Mouse (Mus musculus): ENCODE data around the gene Olfr1347. TPM values are rescaled to one million over a fixed set of nuclear protein-coding genes. Genes with fewer than 3 reads are reported as not detected.
"Not testable (repeated sequence)": the region's sequence is repeated elsewhere in the genome, so short reads cannot be mapped to it uniquely, and the experiment has no call there.

The Olfr1347 gene
- total RNA-seq (2021), result not detected

- no peak for DNase-seq (ENCODE audit: low spot score in 2 of 2)
- intact Hi-C loops (cut with DNase I), result no loop called here
Observed at GRCm38 (mm10) chr7:6499655-6500054, at the start of gene Olfr1347. Gene Olfr1347 (minus strand): TSS chr7:6499755.

GRCm38 (mm10) chr7:6526141-6526540 lies 26.6 kb upstream of the Olfr1347 start:
- intact Hi-C loops (cut with DNase I), result no loop called here
- DNase-seq (ENCODE audit: low spot score in 2 of 2), result no peak

GRCm38 (mm10) chr7:6525001-6525400 lies 25.4 kb upstream of the Olfr1347 start:
- no peak for DNase-seq (ENCODE audit: low spot score in 2 of 2)
- intact Hi-C loops (cut with DNase I), result no loop called here

DNA sequence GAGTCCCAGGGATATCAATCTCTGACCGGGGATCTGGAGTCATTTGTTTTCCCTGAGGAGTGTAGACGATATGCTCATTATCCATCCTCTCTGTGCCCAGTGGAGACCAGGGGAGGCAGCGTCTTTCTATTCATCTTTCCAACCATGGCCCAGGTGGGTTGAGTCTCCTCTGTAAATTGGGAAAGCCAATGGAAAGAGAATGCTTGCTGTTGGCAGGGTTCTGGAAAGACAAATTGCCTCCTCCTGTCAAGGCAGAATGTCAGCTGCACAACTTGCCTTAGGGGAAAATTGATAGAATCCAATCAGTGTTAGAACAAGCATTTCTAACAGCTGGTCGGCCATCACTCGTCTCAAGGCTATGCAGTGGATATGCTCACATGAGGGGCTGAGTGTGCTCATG lies 23.3 kb upstream of the Olfr1347 start, which contains the start of gene Olfr1349:
TSS of gene Olfr1349 (minus strand) at position 101 of the 400 bp plus-strand sequence.
- DNase-seq (ENCODE audit: low spot score in 2 of 2), result no peak
- intact Hi-C loops (cut with DNase I), result no loop called here

DNA sequence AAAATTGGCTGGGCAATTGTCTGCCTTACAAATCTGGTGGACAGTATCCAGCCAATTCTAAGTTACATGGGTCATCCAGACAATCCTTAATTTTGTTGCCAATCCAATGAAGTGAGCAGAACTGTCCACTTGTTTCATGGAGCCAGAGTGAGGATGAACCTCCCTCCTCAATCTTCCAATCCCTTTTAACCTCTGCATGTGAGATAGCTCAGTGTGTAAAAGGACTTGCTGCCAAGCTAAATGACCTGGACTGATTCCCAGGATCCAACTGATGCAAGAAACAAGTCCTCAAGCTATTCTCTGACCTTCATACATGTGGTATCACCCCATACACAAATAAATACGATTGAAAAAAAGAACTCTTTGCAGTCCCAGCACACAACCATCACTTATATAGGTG lies 22.1 kb upstream of the Olfr1347 start:
- no peak for DNase-seq (ENCODE audit: low spot score in 2 of 2)

DNA sequence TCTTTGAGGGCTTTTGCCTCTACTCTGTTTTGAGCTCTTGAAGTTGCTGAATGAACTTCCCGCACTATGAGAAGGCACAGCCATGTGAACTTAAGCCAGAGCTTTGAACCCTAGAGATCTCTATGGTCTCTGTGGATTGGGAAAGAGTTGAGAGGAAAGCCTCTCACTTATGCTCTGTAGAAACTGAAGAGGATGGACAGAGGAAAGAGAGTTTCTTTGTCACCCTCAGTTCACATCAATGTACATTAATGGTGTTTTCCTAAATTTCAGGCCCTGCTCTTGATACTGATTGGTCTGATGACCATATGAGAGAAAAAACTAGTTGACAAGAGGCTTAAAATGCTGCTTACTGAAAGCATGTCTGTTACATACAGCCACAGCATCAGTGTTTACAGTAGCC lies 9.1 kb upstream of the Olfr1347 start, which contains the start of gene Olfr1348:
TSS of gene Olfr1348 (minus strand) at position 101 of the 400 bp plus-strand sequence.
- intact Hi-C loops (cut with DNase I), result no loop called here
- DNase-seq (ENCODE audit: low spot score in 2 of 2), result no peak

More for the DNA sequence above, 22.1 kb upstream of the Olfr1347 start:
- intact Hi-C loops (cut with DNase I), result no loop called here

- intact Hi-C loops (cut with DNase I), result no loop called here
- DNase-seq (ENCODE audit: low spot score in 2 of 2), result no peak
Observed at GRCm38 (mm10) chr7:6486841-6487240, 12.7 kb downstream of the Olfr1347 start, which contains the start of gene Olfr5. Gene Olfr5 (minus strand): TSS chr7:6486941.

- intact Hi-C loops (cut with DNase I); DNase-seq (ENCODE audit: low spot score in 2 of 2): not testable (repeated sequence)
Observed at GRCm38 (mm10) chr7:6477633-6478032, 21.9 kb downstream of the Olfr1347 start.

GRCm38 (mm10) chr7:6466951-6467350 lies 32.6 kb downstream of the Olfr1347 start, which contains the start of gene Olfr1346:
Gene Olfr1346 (plus strand): TSS chr7:6467101.
- intact Hi-C loops (cut with DNase I), result no loop called here

GRCm38 (mm10) chr7:6456399-6456798 lies 43.2 kb downstream of the Olfr1347 start:
- intact Hi-C loops (cut with DNase I), result no loop called here

More at GRCm38 (mm10) chr7:6466951-6467350, 32.6 kb downstream of the Olfr1347 start, which contains the start of gene Olfr1346:
- no peak for DNase-seq (ENCODE audit: low spot score in 2 of 2)

GRCm38 (mm10) chr7:6455868-6456267 lies 43.7 kb downstream of the Olfr1347 start, which contains the start of gene Olfr1336:
Gene Olfr1336 (plus strand): TSS chr7:6456168.
- no peak for DNase-seq (ENCODE audit: low spot score in 2 of 2)
- intact Hi-C loops (cut with DNase I), result no loop called here

More at GRCm38 (mm10) chr7:6456399-6456798, 43.2 kb downstream of the Olfr1347 start:
- DNase-seq (ENCODE audit: low spot score in 2 of 2), result no peak

DNA sequence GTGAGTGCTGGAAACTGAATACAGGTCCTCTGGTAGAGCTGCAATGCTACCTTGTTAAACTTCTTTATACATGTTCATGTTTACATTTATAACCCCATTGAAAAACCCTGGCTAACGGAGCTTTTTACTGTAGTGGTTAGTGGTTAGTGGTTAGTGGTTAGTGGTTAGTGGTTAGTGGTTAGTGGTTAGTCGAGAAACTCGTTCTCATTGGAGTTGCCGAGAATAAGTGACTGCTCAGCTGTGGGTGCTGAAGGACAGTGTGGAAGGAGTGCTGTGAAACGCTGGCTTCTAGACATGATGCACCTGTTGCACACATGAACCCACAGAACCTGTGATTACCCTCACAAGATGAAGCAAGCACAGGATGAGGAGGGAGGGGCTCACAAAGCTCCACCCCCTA lies 51.8 kb downstream of the Olfr1347 start:
- intact Hi-C loops (cut with DNase I), result no loop called here
- no peak for DNase-seq (ENCODE audit: low spot score in 2 of 2)

- no peak for DNase-seq (ENCODE audit: low spot score in 2 of 2)
- intact Hi-C loops (cut with DNase I), result no loop called here
Observed at GRCm38 (mm10) chr7:6441173-6441572, 58.4 kb downstream of the Olfr1347 start.

DNA sequence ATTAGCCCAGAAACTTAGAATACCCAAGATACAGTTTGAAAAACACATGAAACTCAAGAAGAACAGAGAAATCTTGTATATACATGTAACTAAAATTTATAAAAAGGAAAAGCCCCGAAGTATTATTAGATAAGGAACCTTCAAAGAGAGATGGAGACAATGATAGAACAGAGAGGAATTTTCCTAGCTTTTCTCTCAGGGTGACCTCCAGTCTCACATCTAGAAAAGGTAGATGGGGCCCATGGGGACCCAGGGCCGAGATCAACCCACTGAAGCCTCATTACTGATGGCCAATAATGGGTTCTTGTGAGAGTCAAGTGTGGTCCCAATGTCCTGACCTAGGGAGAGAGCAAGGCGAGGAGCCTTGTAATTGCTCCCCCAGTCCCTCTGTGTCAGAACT lies 61.2 kb downstream of the Olfr1347 start, which contains the start of gene Olfr1344:
TSS of gene Olfr1344 (plus strand) at position 301 of the 400 bp plus-strand sequence.
- intact Hi-C loops (cut with DNase I), result loop anchor here (5.0 kb wide), 1 partner anchor 479 kb away; no protein-coding TSS in a partner anchor
- DNase-seq (ENCODE audit: low spot score in 2 of 2), result no peak

Other genes starting within 250 kb of the Olfr1347 start
- gene Epp13, start 247.0 kb downstream of the Olfr1347 start, total RNA-seq (2021), result not detected
- gene Zfp667, start 213.2 kb downstream of the Olfr1347 start, total RNA-seq (2021), result 10 to 100 TPM; 10.4 to 11.1 TPM
- gene Zfp583, start 168.5 kb downstream of the Olfr1347 start, total RNA-seq (2021), result 10 to 100 TPM in 1 of 2 experiments, 1 to 10 TPM in 1; 9.0 to 11.2 TPM
- gene Gm3854, start 156.0 kb downstream of the Olfr1347 start, total RNA-seq (2021), result 1 to 10 TPM; 5.4 to 7.8 TPM
- gene Zfp78, start 136.5 kb downstream of the Olfr1347 start, total RNA-seq (2021), result 1 to 10 TPM; 4.4 to 4.6 TPM
- 1 to 10 TPM; 4.3 to 8.2 TPM for gene Zfp28, start 116.5 kb downstream of the Olfr1347 start, total RNA-seq (2021)
- 10 to 100 TPM; 13.5 to 14.7 TPM for gene Smim17, start 101.0 kb downstream of the Olfr1347 start, total RNA-seq (2021)
- gene Gm20715, start 89.5 kb downstream of the Olfr1347 start, total RNA-seq (2021), result under 1 TPM; 0.12 to 0.18 TPM
- 1 to 10 TPM; 1.0 to 1.2 TPM for gene Olfr1344, start 61.1 kb downstream of the Olfr1347 start, total RNA-seq (2021)
- gene Olfr1336, start 43.6 kb downstream of the Olfr1347 start, total RNA-seq (2021), result under 1 TPM; 0.05 to 0.14 TPM
- gene Olfr1346, start 32.7 kb downstream of the Olfr1347 start, total RNA-seq (2021), result not detected
- gene Olfr5, start 12.8 kb downstream of the Olfr1347 start, total RNA-seq (2021), result not detected
- gene Olfr1348, start 9.0 kb upstream of the Olfr1347 start, total RNA-seq (2021), result not detected
- gene Olfr1349, start 23.2 kb upstream of the Olfr1347 start, total RNA-seq (2021), result not detected
- gene Olfr1350, start 65.1 kb upstream of the Olfr1347 start, total RNA-seq (2021), result not detected
- gene Zim1, start 196.7 kb upstream of the Olfr1347 start, total RNA-seq (2021), result 1 to 10 TPM; 2.6 to 6.4 TPM
- 100 to 1,000 TPM; 176 to 235 TPM for gene Peg3, start 230.7 kb upstream of the Olfr1347 start, total RNA-seq (2021)
- gene Usp29, start 230.8 kb upstream of the Olfr1347 start, total RNA-seq (2021), result 10 to 100 TPM; 32.8 to 44.1 TPM

All from left cerebral cortex, postnatal 36 days (tissue).